Mouse (Mus musculus) brain, embryonic 14.5 days (tissue): ENCODE data around the gene Plac8. TPM values are rescaled to one million over a fixed set of nuclear protein-coding genes. Genes with fewer than 3 reads are reported as not detected.

Source experiments
- DNase-seq: peaks from one replicate; pipeline ENCODE4 v3.0.0-alpha.2; 2011; ENCODE audit warnings: low read depth
- CTCF ChIP-seq: fragments of 200-500 bp; IDR thresholded peaks from 2 replicates; pipeline ENCODE4 v1.5.1; 2012; ENCODE audit warnings: inconsistent platforms, mild to moderate bottlenecking, moderate library complexity, borderline replicate concordance; ENCODE audit not compliant: insufficient read depth, insufficient read length; ENCODE audit errors: extremely low read depth
- POLR2A ChIP-seq: fragments of 200-500 bp; IDR thresholded peaks from 2 replicates; pipeline ENCODE4 v1.6.1; 2012; ENCODE audit warnings: mild to moderate bottlenecking, inconsistent platforms, borderline replicate concordance; ENCODE audit not compliant: poor library complexity, insufficient read depth, insufficient read length, severe bottlenecking; ENCODE audit errors: extremely low read depth
- polyA plus RNA-seq: library from polyadenylated mRNA; depleted of rRNA; stranded (reverse); fragments of >200 nt; gene quantifications from 2 replicates; pipeline ENCODE4 v1.2.3, GENCODE M21; 2012; rRNA removed

Plac8 gene
- 1.6 and 2.3 TPM in 2 replicates for polyA plus RNA-seq

DNA sequence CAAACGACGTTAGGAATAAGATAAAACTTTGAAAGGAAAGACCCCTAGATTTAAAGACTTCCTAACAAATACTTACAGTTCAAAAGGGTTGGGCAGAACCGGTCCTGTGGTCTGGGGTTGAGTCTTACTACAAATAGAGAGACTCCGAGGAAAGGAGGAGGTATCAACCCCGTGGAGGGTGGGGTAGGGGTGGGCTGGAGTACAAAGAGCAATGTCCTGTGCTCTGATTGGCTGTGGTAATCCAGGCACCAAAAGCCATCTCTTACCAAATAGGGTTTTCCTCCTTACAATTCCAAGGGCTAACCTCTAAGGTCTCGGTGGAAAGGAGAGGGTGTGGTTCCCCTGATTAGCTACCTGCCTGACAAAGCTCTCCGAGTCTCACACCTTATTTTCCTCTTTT, at the start of gene Plac8:
Gene Plac8 (minus strand): TSS at position 177 of the 400 bp plus-strand sequence.
- TF ChIP-seq CTCF = no peak
- TF ChIP-seq POLR2A = no peak
- DNase-seq = no peak

DNA sequence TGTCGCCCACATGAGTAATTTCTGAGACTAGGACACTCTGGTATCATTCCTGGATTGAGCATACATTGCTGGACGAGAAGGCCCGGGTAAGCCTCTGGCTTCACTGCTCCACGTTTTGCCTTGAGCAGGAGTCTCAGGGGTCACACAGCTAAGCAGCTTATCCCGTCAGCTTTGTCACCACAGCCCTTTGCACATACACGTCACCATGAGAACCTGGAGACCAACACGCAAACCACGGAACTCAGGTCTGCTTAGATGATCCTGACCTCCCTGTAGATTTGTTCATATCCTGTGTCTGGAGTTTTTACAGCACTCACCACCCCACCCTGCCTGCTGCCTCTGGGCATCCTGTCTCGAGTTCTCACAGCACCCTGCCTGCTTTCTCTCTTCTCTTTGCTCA, 48.9 kb upstream of the Plac8 start:
- no peak for DNase-seq

DNA sequence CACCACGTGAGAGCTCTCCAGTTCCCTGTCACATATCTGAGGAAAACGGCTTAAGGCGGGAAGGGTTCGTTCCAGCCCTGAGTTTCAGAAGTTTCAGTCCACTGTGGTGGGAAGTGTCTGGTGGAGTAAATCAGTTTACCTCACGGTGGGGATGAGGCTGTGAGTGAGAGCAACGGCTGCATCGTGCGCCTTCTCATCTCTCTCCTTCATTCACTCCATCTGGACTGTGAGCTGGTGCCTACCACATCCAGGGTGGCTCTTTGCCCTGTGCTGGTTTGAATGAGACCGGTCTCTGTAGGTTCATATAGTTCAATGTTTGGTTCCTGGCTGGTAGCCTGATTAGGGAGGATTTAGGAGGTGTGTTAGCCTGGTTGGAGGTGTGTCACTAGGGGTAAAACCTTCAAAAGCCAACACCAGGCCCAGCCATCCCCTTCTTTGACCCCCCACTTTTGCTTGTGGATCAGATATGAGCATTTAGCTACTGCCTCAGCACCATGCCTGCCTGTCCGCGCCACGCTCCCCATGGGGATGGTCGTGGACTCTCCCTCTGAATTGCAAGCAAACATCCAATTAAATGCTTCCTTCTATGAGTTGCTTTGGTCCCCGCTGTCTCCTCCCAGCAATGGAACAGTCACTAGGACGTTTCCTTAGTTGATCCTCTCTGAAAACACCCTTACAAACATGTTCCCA, 47.7 kb upstream of the Plac8 start:
- TF ChIP-seq POLR2A (no peak), CTCF (no peak)
- DNase-seq = no peak

More for the DNA sequence above, 48.9 kb upstream of the Plac8 start:
- TF ChIP-seq POLR2A = no peak
- TF ChIP-seq CTCF = no peak

DNA sequence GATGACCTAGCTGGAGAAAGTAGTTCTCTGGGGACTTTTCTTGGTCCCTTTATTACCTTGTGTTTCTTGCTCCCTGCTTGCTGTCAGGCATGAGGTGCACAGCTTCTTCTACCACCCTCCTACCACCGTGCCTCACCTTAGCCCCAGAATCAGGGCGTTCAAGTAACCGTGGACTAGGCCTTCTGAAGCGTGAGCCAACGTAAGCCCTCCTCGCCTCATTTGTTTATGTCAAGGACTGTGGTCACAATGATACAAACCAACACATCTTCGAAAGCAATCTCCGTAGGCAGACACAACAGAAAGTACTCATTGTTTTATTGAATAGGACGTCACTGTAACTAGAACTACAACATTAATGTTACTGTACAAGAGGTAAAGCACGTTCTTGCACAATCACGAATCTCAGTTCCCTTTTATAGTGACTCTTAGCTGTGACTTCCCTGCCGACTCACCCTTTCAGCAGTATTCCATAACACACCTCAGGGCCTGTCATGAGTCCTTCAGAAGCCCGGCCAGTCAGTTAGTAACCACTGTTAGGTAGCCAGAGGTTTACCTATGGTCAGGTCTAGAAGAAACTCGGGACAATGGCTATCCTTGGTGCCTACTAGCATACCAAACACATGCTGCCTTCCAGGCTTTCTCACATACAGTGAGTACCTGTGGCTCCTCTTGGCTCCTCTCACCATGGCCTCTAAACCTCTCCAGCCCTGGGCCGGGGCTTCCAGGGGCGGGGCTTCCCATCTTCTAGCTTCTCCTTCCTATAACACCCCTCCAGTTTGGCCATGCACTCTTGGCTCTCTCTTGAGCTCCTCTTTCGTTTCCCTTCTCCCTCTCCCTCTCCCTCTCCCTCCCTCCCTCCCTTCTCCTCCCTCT, 42.1 kb upstream of the Plac8 start:
- DNase-seq = no peak
- TF ChIP-seq CTCF = no peak
- TF ChIP-seq POLR2A = no peak

DNA sequence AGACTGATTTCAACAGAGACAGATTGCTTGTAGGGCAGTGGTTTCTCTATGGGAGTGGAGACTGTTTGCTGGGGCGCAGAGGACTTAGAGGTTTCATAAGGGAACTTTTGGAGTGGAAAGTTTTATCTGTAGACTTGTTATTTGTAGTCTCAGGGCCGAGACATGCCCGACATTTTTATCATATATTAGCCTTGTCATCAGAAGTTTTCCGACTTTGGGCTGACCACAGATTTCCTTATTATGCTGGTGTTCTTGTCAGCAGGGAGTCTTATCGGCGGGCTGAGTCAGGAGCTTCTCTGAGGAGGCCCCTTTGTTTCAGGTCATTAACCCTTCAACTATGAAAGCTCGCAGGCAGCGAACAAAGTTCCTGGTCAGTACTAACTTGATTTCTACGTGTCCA, 35.8 kb upstream of the Plac8 start:
- DNase-seq = no peak
- TF ChIP-seq CTCF (no peak), POLR2A (no peak)

DNA sequence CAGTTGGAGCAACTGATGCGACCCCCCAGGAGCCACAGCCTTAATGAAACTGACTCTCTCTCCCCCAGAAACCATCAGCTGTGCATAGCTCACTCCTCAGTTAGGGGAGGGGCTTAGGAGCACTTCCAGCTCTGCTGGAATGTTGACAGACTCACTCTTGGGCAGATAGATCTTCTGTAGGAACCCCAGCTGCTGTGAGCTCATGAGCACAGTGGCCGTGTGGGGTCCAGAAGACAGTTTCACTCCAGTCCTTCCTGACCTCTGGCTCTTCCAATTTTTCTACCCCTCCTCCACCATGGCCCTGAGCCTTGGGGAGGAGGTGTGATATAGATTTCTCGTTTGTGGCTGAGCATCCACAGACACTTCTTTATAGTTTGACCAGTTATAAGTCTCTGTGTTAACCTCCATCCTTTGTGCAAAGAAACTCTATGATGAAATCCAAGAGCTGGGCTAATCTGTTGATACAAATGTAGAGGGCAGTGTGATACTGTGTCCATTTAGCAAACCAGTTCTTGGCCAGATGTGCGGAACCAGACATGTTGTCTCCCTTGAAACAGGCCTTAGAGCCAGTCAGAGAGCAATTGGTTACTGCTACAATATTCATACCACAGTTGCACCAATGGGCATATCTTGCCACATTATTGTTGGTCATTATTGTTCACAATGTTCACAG, 35.2 kb upstream of the Plac8 start:
- no peak for DNase-seq
- no peak for TF ChIP-seq POLR2A
- TF ChIP-seq CTCF = no peak

DNA sequence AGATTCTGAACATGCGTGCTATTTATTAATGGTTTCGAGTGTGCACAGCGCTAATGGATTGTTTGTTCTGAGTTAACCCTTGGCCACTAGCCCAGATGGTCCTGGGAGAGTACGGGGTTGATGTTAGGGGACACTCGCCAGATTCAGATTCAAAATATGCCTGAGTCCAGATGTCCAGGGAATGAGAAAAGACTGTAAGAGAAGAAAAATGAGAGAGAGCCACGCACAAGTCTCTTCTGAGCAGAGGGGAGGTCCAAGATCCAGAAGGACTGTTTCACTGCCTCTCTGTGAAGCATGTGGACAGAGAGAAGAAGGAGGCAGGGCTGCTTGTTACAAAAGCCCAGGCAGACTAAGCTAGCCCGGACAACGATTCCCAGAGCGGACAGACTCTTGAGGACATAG, 33.8 kb upstream of the Plac8 start:
- peak; percentile 28 for DNase-seq
- TF ChIP-seq CTCF (no peak), POLR2A (no peak)

DNA sequence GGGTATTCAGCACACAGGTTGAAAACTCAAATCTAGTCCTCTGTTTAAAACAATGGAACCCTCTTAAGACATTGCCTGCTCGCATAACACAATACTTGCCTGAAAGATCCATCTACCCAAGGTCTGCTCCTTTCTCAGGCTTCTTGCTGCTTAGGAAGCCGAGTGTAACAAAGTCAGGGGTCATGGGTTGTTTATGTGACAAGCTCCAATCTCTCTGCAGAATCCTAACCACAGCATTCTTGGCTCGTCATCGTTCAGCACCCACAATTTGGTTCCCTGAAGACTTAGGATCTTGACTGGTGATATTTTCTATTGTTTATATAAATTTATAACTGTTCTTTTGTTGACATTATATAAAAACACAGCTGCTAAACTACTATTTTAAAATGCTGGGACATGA, 32.0 kb upstream of the Plac8 start:
- TF ChIP-seq CTCF = no peak
- no peak for TF ChIP-seq POLR2A
- no peak for DNase-seq

DNA sequence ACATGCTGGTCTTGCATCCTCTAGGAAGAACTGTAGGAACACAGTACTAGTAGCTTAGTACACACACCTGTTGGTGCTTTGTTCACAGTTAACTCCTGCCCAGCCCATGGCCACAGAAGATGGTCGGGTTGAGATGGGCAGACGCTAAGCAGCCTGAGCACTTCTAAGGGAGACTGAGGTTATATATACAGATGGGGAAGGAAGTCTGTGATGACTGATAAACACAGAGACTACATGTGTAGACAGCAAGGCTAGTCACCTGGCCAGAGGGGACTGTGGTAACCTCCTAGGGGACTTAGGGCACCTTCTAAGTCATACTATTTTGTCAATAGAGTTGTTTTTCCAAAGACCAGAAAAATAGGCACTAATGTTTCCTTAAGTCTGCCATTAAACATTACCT, 29.8 kb upstream of the Plac8 start:
- TF ChIP-seq CTCF (no peak), POLR2A (no peak)

DNA sequence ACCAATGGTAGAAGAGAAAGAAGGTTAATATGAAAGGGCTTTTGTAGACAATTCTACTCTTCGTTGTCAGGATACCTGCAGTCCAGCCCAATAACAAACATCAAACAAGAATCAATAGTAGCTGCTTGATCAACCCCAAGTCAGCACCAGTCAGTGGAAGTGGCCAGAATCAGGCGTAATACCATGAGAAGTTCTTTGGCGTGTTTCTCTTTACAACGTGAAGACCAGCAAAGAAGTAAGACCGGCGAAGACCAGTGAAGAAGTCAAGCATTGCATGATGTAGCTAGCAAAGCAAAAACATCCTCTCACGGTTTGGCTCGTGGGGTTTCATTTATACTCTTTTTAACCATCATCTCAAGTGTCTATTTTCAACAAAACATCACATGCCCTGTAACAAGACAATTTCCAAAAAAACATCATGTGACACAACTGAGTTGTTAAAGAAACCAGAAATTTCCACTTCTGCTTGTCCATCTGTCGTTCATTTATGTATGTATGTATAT, 27.0 kb upstream of the Plac8 start:
- no peak for DNase-seq
- TF ChIP-seq CTCF (no peak), POLR2A (no peak)

More for the DNA sequence above, 29.8 kb upstream of the Plac8 start:
- DNase-seq = no peak

DNA sequence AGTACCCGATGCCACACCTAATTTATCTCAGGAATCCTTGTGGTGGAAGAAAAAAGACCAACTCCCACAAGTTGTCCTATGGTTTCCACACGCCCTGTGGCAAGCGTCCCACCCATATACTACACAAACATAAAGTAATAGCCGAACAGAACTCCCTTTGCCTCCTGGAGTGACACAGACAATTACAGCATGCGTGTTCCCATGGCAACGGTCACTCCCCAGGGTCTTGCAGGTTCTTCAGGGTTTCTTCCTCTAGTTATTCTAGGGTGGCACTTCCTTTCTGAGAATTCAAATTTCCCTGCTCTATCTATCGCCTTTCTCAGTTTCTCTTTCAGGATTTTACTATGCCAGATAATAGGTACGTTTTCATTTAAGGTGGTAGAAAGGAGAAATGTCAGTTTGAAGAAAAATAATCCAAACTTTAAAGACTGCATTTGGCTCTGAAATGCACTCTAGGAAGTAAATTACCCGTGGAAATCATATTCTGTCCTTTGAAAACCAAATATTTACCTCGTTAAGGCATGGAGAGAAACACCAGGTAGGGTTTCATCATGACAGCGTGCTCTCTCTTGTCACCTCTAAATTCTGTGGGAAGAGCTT, 25.9 kb upstream of the Plac8 start:
- TF ChIP-seq POLR2A (no peak), CTCF (no peak)
- peak; percentile 18 for DNase-seq

DNA sequence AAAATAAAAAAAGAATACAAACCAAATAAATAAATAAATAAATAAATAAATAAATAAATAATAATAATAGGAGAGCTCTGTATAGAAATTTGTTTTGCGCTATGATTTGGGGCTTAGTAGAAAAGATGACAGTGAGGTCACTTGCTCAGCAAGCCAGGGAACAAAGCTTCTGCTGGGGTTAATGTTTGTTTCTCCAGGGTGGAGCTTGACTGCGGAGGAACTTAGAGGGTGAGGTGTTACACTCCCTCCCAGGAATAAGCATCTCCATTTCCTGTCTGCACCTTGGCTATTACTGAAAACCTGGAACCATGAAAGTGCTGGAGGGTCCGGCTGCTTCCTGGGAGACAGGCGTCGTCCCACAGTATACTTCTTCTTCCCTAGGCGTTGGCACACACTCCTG, 24.0 kb upstream of the Plac8 start:
- no peak for DNase-seq
- no peak for TF ChIP-seq CTCF
- TF ChIP-seq POLR2A = no peak
